Mouse (Mus musculus) midbrain, embryonic 14.5 days (tissue): ENCODE data around the gene Saa2. TPM values are rescaled to one million over a fixed set of nuclear protein-coding genes. Genes with fewer than 3 reads are reported as not detected.
"Not testable (repeated sequence)": the region's sequence is repeated elsewhere in the genome, so short reads cannot be mapped to it uniquely, and the experiment has no call there.

Source experiments
- ATAC-seq: fragments of 200-750 bp; cut with Nextera tagmentation; 2 replicates; pipeline ENCODE4 v1.8.0; 2017; ENCODE audit warnings: moderate number of reproducible peaks, moderate library complexity; ENCODE audit not compliant: low FRiP score, low TSS enrichment
- DNase-seq: peaks from one replicate; pipeline ENCODE4 v3.0.0-alpha.2; 2015
- H3K27ac ChIP-seq: fragments of 300-500 bp; sonication (generic); replicated peaks from 2 replicates; pipeline ENCODE4 v1.5.1; 2014; ENCODE audit warnings: mild to moderate bottlenecking, low read depth, low read length, moderate library complexity
- H3K27me3 ChIP-seq: fragments of 300-500 bp; sonication (generic); 2 replicates; pipeline ENCODE4 v1.6.1; 2014; ENCODE audit warnings: low read length, control low read depth, mixed read lengths; ENCODE audit not compliant: control insufficient read depth, insufficient read depth
- H3K36me3 ChIP-seq: fragments of 300-500 bp; sonication (generic); 2 replicates; pipeline ENCODE4 v1.6.1; 2014; ENCODE audit warnings: low read length, control low read depth; ENCODE audit not compliant: control insufficient read depth, insufficient read depth
- H3K4me1 ChIP-seq: fragments of 300-500 bp; sonication (generic); 2 replicates; pipeline ENCODE4 v1.6.1; 2014; ENCODE audit warnings: mild to moderate bottlenecking, antibody characterized with exemption, low read length, control low read depth; ENCODE audit not compliant: control insufficient read depth, insufficient read depth
- H3K4me2 ChIP-seq: fragments of 300-500 bp; sonication (generic); 2 replicates; pipeline ENCODE4 v1.6.1; 2014; ENCODE audit warnings: mild to moderate bottlenecking, low read length, moderate library complexity
- H3K4me3 ChIP-seq: fragments of 300-500 bp; sonication (generic); replicated peaks from 2 replicates; pipeline ENCODE4 v1.5.1; 2014; ENCODE audit warnings: low read depth, low read length
- H3K9ac ChIP-seq: fragments of 300-500 bp; sonication (generic); replicated peaks from 2 replicates; pipeline ENCODE4 v1.6.1; 2014; ENCODE audit warnings: mild to moderate bottlenecking, low read length, moderate library complexity
- H3K9me3 ChIP-seq: fragments of 300-500 bp; sonication (generic); 2 replicates; pipeline ENCODE4 v1.6.1; 2016; ENCODE audit warnings: low read length, control low read depth, mixed read lengths; ENCODE audit not compliant: control insufficient read depth
- WGBS: fragments of 180-500 bp; shearing (Covaris S2); extraction: QIAGEN DNeasy Blood & Tissue Kit; methylation state at CpG from one replicate; pipeline ENCODE4 v1.1.7; 2014; 5-methylcytosine and 5-hydroxymethylcytosine counted together
- polyA plus RNA-seq: library from polyadenylated mRNA; unstranded; fragments of >200 nt; fragmentation: Nextera tagmentation; extraction: Ambion mirVana; gene quantifications from 2 replicates; pipeline ENCODE4 v1.2.1, GENCODE M21; 2014

Gene Saa2
- polyA plus RNA-seq, 1 experiment from 2014 or later = not detected

- Histone ChIP-seq H3K27me3 (no peaks in the 10 kb centered on the region), H3K4me3 (no peak overlapping the region), H3K9me3 (no peaks in the 10 kb centered on the region), H3K4me1 (no peaks in the 10 kb centered on the region), H3K4me2 (no peak overlapping the region), H3K27ac (no peak overlapping the region), H3K36me3 (no peaks in the 10 kb centered on the region), H3K9ac (no peak overlapping the region)
- ATAC-seq (no peak), DNase-seq (no peak)
- 95% methylated on average over 6 of the region's 6 CpGs for WGBS
These were observed 28.2 kb upstream of the Saa2 start for GRCm38 (mm10) chr7:46723354-46723753.

- WGBS = 95% methylated on average over 3 of the region's 3 CpGs
- H3K27ac ChIP-seq = no peak overlapping the region
- H3K27me3 ChIP-seq = no peaks in the 10 kb centered on the region
- H3K9ac ChIP-seq = no peak overlapping the region
- no peaks in the 10 kb centered on the region for H3K4me1 ChIP-seq
- no peak overlapping the region for H3K4me2 ChIP-seq
- ATAC-seq = no peak
- DNase-seq = no peak
- no peak overlapping the region for H3K4me3 ChIP-seq
- no peaks in the 10 kb centered on the region for H3K9me3 ChIP-seq
- no peaks in the 10 kb centered on the region for H3K36me3 ChIP-seq
These were observed 27.7 kb upstream of the Saa2 start for GRCm38 (mm10) chr7:46723849-46724248.

GRCm38 (mm10) chr7:46724396-46724795 lies 27.2 kb upstream of the Saa2 start:
- no peak for DNase-seq
- no peak overlapping the region for H3K4me2 ChIP-seq
- WGBS = 80% methylated on average over 5 of the region's 5 CpGs
- H3K9me3 ChIP-seq = no peaks in the 10 kb centered on the region
- H3K9ac ChIP-seq = no peak overlapping the region
- H3K27ac ChIP-seq = no peak overlapping the region
- no peak for ATAC-seq
- no peaks in the 10 kb centered on the region for H3K36me3 ChIP-seq
- H3K4me1 ChIP-seq = no peaks in the 10 kb centered on the region
- H3K4me3 ChIP-seq = no peak overlapping the region
- no peaks in the 10 kb centered on the region for H3K27me3 ChIP-seq

GRCm38 (mm10) chr7:46727584-46727983 lies 24.0 kb upstream of the Saa2 start:
- no peaks in the 10 kb centered on the region for H3K9me3 ChIP-seq
- no peak overlapping the region for H3K4me2 ChIP-seq
- DNase-seq (no peak), ATAC-seq (no peak)
- no peaks in the 10 kb centered on the region for H3K36me3 ChIP-seq
- H3K27me3 ChIP-seq = no peaks in the 10 kb centered on the region
- no peak overlapping the region for H3K9ac ChIP-seq
- H3K4me3 ChIP-seq = no peak overlapping the region
- WGBS = 86% methylated on average over 1 of the region's 1 CpGs
- no peaks in the 10 kb centered on the region for H3K4me1 ChIP-seq
- H3K27ac ChIP-seq = no peak overlapping the region

GRCm38 (mm10) chr7:46732458-46732857 lies 19.1 kb upstream of the Saa2 start, which contains the start of gene Saa4:
Gene Saa4 (minus strand): TSS chr7:46732603.
- Histone ChIP-seq H3K27me3 (no peaks in the 10 kb centered on the region), H3K4me1 (no peaks in the 10 kb centered on the region), H3K9me3 (no peaks in the 10 kb centered on the region), H3K4me3 (no peak within 1 kb of the TSS), H3K9ac (no peak within 1 kb of the TSS), H3K4me2 (no peak within 1 kb of the TSS), H3K27ac (no peak within 1 kb of the TSS), H3K36me3 (no peaks in the 10 kb centered on the region)
- no peak for DNase-seq
- no peak for ATAC-seq
- 91% methylated on average over 4 of the region's 4 CpGs for WGBS

GRCm38 (mm10) chr7:46734983-46735382 lies 16.6 kb upstream of the Saa2 start:
- H3K4me2 ChIP-seq = no peak overlapping the region
- no peak overlapping the region for H3K9ac ChIP-seq
- DNase-seq (no peak), ATAC-seq (no peak)
- no peaks in the 10 kb centered on the region for H3K4me1 ChIP-seq
- H3K9me3 ChIP-seq = no peaks in the 10 kb centered on the region
- H3K27me3 ChIP-seq = no peaks in the 10 kb centered on the region
- H3K36me3 ChIP-seq = no peaks in the 10 kb centered on the region
- no peak overlapping the region for H3K27ac ChIP-seq
- H3K4me3 ChIP-seq = no peak overlapping the region
- WGBS = 80% methylated on average over 2 of the region's 2 CpGs

- Histone ChIP-seq H3K9me3 (no peaks in the 10 kb centered on the region), H3K27me3 (no peaks in the 10 kb centered on the region), H3K4me2 (no peak overlapping the region), H3K4me3 (no peak overlapping the region), H3K4me1 (no peaks in the 10 kb centered on the region), H3K9ac (no peak overlapping the region), H3K27ac (no peak overlapping the region), H3K36me3 (no peaks in the 10 kb centered on the region)
- DNase-seq (no peak), ATAC-seq (no peak)
- 86% methylated on average over 12 of the region's 12 CpGs for WGBS
These were observed 12.8 kb upstream of the Saa2 start for GRCm38 (mm10) chr7:46738561-46739460.

GRCm38 (mm10) chr7:46740041-46740440 lies 11.5 kb upstream of the Saa2 start:
- WGBS = 76% methylated on average over 5 of the region's 5 CpGs
- H3K9me3 ChIP-seq, H3K9ac ChIP-seq, H3K36me3 ChIP-seq, H3K4me3 ChIP-seq, H3K4me2 ChIP-seq, DNase-seq, H3K27me3 ChIP-seq, H3K4me1 ChIP-seq, ATAC-seq, H3K27ac ChIP-seq: not testable (repeated sequence)

GRCm38 (mm10) chr7:46742880-46743279 lies 8.7 kb upstream of the Saa2 start, which contains the start of gene Saa1:
Gene Saa1 (minus strand): TSS chr7:46742980.
- H3K9ac ChIP-seq, H3K9me3 ChIP-seq, H3K36me3 ChIP-seq, ATAC-seq, H3K4me2 ChIP-seq, H3K27me3 ChIP-seq, H3K27ac ChIP-seq, H3K4me1 ChIP-seq, H3K4me3 ChIP-seq, DNase-seq: not testable (repeated sequence)
- 66% methylated on average over 3 of the region's 3 CpGs for WGBS
